Mouse (Mus musculus): ENCODE measurements around the gene G6pc3. TPM values are rescaled to one million over a fixed set of nuclear protein-coding genes. Genes with fewer than 3 reads are reported as not detected.

Gene G6pc3
- total and polyA plus RNA-seq, 3 experiments = 44.8 to 89.9 (median 50.6) TPM

DNA sequence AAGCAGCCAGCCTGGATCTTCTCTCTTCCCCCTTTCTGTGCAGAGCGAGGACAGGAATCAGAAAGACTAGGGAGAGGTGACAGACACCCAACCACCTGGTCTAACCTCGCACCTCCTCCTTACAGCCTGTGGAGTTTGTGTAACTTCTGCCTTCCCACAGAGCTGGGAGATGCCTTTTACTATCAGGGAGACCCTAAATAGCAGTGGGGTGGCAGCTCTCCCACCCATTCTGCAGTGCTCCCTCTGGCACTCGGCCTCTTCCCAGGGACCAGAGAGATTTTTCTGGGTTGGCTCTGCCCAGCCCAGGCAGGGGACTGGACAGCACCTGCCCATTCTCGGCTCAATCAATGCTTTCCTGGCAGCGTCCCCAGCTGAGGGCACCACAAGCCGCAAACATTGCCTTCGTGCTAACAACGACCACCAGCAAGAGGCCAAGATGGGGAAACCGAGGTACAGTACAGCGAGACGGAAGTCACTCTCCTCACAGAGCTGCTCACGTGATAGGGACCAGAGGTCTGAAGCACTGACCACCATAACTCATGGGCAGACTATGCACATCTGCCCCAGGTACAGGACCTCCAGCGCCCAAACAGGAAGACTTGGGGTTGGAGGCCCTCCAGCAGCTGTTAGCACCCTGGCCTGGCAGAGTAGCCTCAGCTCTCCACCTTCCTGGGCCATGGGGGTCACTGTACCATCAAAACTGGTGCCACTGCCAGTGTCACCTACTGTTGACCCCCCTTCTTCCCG, 30.0 kb downstream of the G6pc3 start:
- Histone ChIP-seq H3K4me1 (ENCODE audit: control insufficient read depth, insufficient read depth, low read length) (peaks cover 49% of the 10 kb centered on the region), H3K36me3 (ENCODE audit: control insufficient read depth, insufficient read depth, low read length) (peaks cover 8% of the 10 kb centered on the region; the same call in 1 of the 2 replicates), H3K4me3 (peak overlapping the region; percentile 2), H3K79me2 (replicated peaks; ENCODE audit: control insufficient read depth, insufficient read depth, low read length) (peaks cover 3% of the 10 kb centered on the region; the same call in 1 of the 2 replicates), H3K9ac (ENCODE audit: low read depth, low read length) (peak overlapping the region; percentile 48), H3K27me3 (ENCODE audit: control insufficient read depth, insufficient read depth, low read length) (no peaks in the 10 kb centered on the region), H3K27ac (peak overlapping the region; percentile 92)
- TF ChIP-seq EP300 (IDR thresholded peaks at IDR 0.05; ENCODE audit: insufficient read depth, low read depth, low read length) (no peak), POLR2A (IDR thresholded peaks at IDR 0.05; ENCODE audit: insufficient read depth, low read depth, low read length) (0 out of 2 replicates have a peak, but pooled peaks have one; percentile 7), CTCF (IDR thresholded peaks at IDR 0.05) (no peak)
- DNase-seq = peak in 1 of 2 experiments; percentile 56
- intact Hi-C loops (cut with DNase I) = no loop called here
- 40% methylated on average over 14 of the region's 14 CpGs for WGBS

DNA sequence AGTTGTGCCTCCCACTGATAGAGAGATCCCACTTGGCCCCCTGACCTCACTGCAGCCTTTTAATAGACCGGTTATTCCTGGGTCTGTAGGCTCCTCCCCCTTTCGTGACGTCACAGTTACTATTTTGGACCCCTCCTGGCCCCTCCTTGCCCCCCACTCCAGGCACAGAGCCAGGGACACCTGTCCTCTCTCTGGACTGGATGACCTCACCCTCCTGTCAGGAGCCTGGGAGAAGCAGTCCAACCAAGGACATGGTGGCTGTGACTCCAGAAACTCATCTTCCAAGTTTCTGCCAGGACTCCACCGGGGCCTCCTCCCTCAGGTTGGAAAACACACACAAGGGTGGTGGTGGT, 30.6 kb downstream of the G6pc3 start:
- Histone ChIP-seq H3K27me3 (ENCODE audit: control insufficient read depth, insufficient read depth, low read length) (no peaks in the 10 kb centered on the region), H3K79me2 (replicated peaks; ENCODE audit: control insufficient read depth, insufficient read depth, low read length) (peaks cover 3% of the 10 kb centered on the region; the same call in 1 of the 2 replicates), H3K4me1 (ENCODE audit: control insufficient read depth, insufficient read depth, low read length) (peaks cover 47% of the 10 kb centered on the region), H3K36me3 (ENCODE audit: control insufficient read depth, insufficient read depth, low read length) (peaks cover 8% of the 10 kb centered on the region; the same call in 1 of the 2 replicates), H3K4me3 (no peak overlapping the region), H3K9ac (ENCODE audit: low read depth, low read length) (0 out of 2 replicates have a peak overlapping the region, but pooled peaks have one; percentile 17), H3K27ac (peak overlapping the region; percentile 92)
- intact Hi-C loops (cut with DNase I) = no loop called here
- WGBS = 25% methylated on average over 4 of the region's 4 CpGs
- DNase-seq = peak; percentile 82 to 88
- TF ChIP-seq POLR2A (IDR thresholded peaks at IDR 0.05; ENCODE audit: insufficient read depth, low read depth, low read length) (0 out of 2 replicates have a peak, but pooled peaks have one; percentile 6), CTCF (IDR thresholded peaks at IDR 0.05) (no peak), EP300 (IDR thresholded peaks at IDR 0.05; ENCODE audit: insufficient read depth, low read depth, low read length) (peak; percentile 74; the same call in 1 of the 2 replicates)

DNA sequence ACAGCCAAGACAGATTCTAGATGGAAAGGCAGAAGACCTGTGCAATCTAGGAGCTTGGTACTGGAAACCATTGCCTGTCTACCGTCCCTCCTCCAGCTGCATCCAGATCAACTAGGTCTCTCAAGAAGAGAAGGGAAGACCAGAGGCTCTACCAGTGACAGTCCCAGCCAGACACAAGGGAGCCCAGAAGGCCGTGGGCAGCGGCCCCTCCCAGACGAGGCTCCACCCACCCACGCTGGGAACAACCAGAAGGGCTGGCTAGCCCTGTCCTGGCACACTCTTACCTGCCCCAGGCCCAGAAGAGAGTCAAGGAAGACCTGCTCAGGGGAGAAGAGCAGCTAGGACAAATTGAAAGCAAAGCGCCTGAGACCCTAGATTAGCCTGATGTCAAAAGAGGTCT, 31.0 kb downstream of the G6pc3 start:
- DNase-seq = peak in 1 of 2 experiments; percentile 52
- H3K9ac ChIP-seq (ENCODE audit: low read depth, low read length) = no peak overlapping the region
- intact Hi-C loops (cut with DNase I) = no loop called here

DNA sequence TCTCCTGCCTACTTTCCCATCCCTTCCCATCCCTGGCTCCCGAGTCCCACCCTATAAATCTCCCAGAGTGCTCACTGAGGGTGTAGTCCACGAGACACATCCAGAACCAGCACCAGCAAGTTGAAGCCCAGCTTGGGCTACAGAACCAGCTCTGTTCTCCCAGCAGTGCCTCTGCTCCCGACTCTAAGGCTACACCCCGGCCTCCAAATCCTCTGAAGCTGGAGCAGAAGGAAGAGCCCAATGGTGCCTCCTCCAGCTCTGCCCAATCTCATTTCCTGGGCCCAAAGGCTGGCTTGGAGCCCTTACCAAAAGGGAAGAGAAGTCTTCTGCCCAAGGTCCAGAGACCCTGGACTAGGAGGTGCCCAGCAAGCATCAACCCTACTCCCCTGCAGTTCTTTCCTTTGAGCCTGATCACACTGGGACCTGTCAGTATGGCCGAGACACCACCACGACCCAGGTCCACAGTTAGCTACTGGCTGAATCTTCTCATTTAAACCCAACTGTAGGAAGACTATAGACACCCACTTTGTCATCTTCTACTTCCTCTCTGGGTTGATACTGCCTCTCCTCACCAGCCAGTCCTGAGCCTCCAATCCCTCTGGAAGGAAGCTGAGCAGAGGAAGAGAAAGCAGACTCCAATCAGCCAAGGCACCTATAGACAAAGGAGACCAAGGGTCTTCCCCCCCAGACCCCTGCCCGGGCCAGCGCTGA, 32.0 kb downstream of the G6pc3 start:
- peaks cover 44% of the 10 kb centered on the region for H3K4me1 ChIP-seq (ENCODE audit: control insufficient read depth, insufficient read depth, low read length)
- TF ChIP-seq POLR2A (IDR thresholded peaks at IDR 0.05; ENCODE audit: insufficient read depth, low read depth, low read length) (no peak), CTCF (IDR thresholded peaks at IDR 0.05) (no peak), EP300 (IDR thresholded peaks at IDR 0.05; ENCODE audit: insufficient read depth, low read depth, low read length) (no peak)
- H3K9ac ChIP-seq (ENCODE audit: low read depth, low read length) = no peak overlapping the region
- H3K79me2 ChIP-seq (replicated peaks; ENCODE audit: control insufficient read depth, insufficient read depth, low read length) = peaks cover 3% of the 10 kb centered on the region; the same call in 1 of the 2 replicates
- peaks cover 6% of the 10 kb centered on the region; the same call in 1 of the 2 replicates for H3K36me3 ChIP-seq (ENCODE audit: control insufficient read depth, insufficient read depth, low read length)
- peak in 1 of 2 experiments; percentile 20 for DNase-seq
- no peak overlapping the region for H3K4me3 ChIP-seq
- H3K27me3 ChIP-seq (ENCODE audit: control insufficient read depth, insufficient read depth, low read length) = no peaks in the 10 kb centered on the region
- WGBS = 74% methylated on average over 8 of the region's 8 CpGs
- peak overlapping the region; percentile 92 for H3K27ac ChIP-seq
- intact Hi-C loops (cut with DNase I) = no loop called here

More for the DNA sequence above, 31.0 kb downstream of the G6pc3 start:
- peaks cover 6% of the 10 kb centered on the region; the same call in 1 of the 2 replicates for H3K36me3 ChIP-seq (ENCODE audit: control insufficient read depth, insufficient read depth, low read length)
- WGBS = 39% methylated on average over 6 of the region's 6 CpGs
- TF ChIP-seq POLR2A (IDR thresholded peaks at IDR 0.05; ENCODE audit: insufficient read depth, low read depth, low read length) (no peak), EP300 (IDR thresholded peaks at IDR 0.05; ENCODE audit: insufficient read depth, low read depth, low read length) (no peak), CTCF (IDR thresholded peaks at IDR 0.05) (no peak)
- H3K27me3 ChIP-seq (ENCODE audit: control insufficient read depth, insufficient read depth, low read length) = no peaks in the 10 kb centered on the region
- peak overlapping the region; percentile 92 for H3K27ac ChIP-seq
- H3K4me3 ChIP-seq = no peak overlapping the region
- H3K4me1 ChIP-seq (ENCODE audit: control insufficient read depth, insufficient read depth, low read length) = peaks cover 48% of the 10 kb centered on the region
- peaks cover 3% of the 10 kb centered on the region; the same call in 1 of the 2 replicates for H3K79me2 ChIP-seq (replicated peaks; ENCODE audit: control insufficient read depth, insufficient read depth, low read length)

DNA sequence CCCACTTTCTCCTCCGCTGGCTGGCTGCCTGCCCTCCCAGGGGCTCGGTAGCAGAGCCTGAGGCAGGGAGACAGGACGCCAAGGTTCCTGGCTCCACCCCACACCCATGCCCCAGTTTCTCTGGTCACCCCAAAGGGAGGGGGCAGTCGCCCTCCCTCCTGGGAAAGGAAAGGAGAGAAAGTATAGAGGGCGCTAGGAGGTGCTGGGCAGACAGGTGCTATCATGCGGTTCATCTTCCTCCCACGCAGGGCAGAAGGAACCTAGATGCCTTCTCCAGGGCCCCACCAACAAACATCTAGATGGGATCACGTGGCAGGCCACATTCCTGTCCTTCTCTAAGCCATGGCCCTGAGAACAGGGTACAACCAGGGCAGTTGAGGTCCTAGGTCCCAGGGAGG, 32.5 kb downstream of the G6pc3 start:
- H3K36me3 ChIP-seq (ENCODE audit: control insufficient read depth, insufficient read depth, low read length) = peaks cover 6% of the 10 kb centered on the region; the same call in 1 of the 2 replicates
- H3K27ac ChIP-seq = peak overlapping the region; percentile 92
- no peak overlapping the region for H3K9ac ChIP-seq (ENCODE audit: low read depth, low read length)
- H3K4me1 ChIP-seq (ENCODE audit: control insufficient read depth, insufficient read depth, low read length) = peaks cover 44% of the 10 kb centered on the region
- no peak overlapping the region for H3K4me3 ChIP-seq
- H3K27me3 ChIP-seq (ENCODE audit: control insufficient read depth, insufficient read depth, low read length) = no peaks in the 10 kb centered on the region
- TF ChIP-seq EP300 (IDR thresholded peaks at IDR 0.05; ENCODE audit: insufficient read depth, low read depth, low read length) = no peak
- no peak for TF ChIP-seq CTCF (IDR thresholded peaks at IDR 0.05)
- TF ChIP-seq POLR2A (IDR thresholded peaks at IDR 0.05; ENCODE audit: insufficient read depth, low read depth, low read length) = no peak
- peaks cover 3% of the 10 kb centered on the region; the same call in 1 of the 2 replicates for H3K79me2 ChIP-seq (replicated peaks; ENCODE audit: control insufficient read depth, insufficient read depth, low read length)
- intact Hi-C loops (cut with DNase I) = no loop called here
- peak in 1 of 2 experiments; percentile 30 for DNase-seq
- WGBS = 60% methylated on average over 8 of the region's 8 CpGs

All from heart, adult 2 months (tissue).